Mouse (Mus musculus) erythroblast, embryonic 14.5 days (primary cell): ENCODE measurements at regions not wholly inside any gene's neighbourhood (a gene's known extent, or its start where the extent isn't known, plus 50 kb on each side); places are given as distances from the start of the nearest gene placed in this dataset.

ENCODE experiments used
- H3K27me3 ChIP-seq: 2 replicates; pipeline ENCODE4 v1.6.1; 2012; ENCODE audit warnings: inconsistent platforms; ENCODE audit not compliant: control insufficient read depth
- H3K36me3 ChIP-seq: 2 replicates; pipeline ENCODE4 v1.6.1; 2012; ENCODE audit warnings: mild to moderate bottlenecking, inconsistent platforms; ENCODE audit not compliant: control insufficient read depth
- H3K4me1 ChIP-seq: 2 replicates; pipeline ENCODE4 v1.6.1; 2012; ENCODE audit warnings: inconsistent platforms; ENCODE audit not compliant: control insufficient read depth
- H3K4me3 ChIP-seq: replicated peaks from 2 replicates; pipeline ENCODE3; 2012; ENCODE audit warnings: moderate library complexity, mild to moderate bottlenecking, inconsistent platforms
- H3K9me3 ChIP-seq: 2 replicates; pipeline ENCODE4 v1.6.1; 2012; ENCODE audit warnings: low read length, inconsistent platforms, mixed read lengths; ENCODE audit not compliant: control insufficient read depth
- GATA1 ChIP-seq: IDR thresholded peaks from 2 replicates; pipeline ENCODE4 v1.6.1; 2012; ENCODE audit warnings: low read length, inconsistent platforms, mixed read lengths
- TAL1 ChIP-seq: IDR thresholded peaks from 3 replicates; pipeline ENCODE4 v1.6.1; 2012; ENCODE audit warnings: low read length, inconsistent platforms, mixed read lengths

GRCm38 (mm10) chrX:143024325-143024971 is 57.9 kb upstream of the Ammecr1 start:
- TF ChIP-seq GATA1, result no peak
- no peak for TF ChIP-seq TAL1
- Histone ChIP-seq H3K4me3 (no peak overlapping the region), H3K27me3 (no peaks in the 10 kb centered on the region), H3K36me3 (no peaks in the 10 kb centered on the region), H3K9me3 (no peaks in the 10 kb centered on the region), H3K4me1 (peaks cover 3% of the 10 kb centered on the region)

DNA sequence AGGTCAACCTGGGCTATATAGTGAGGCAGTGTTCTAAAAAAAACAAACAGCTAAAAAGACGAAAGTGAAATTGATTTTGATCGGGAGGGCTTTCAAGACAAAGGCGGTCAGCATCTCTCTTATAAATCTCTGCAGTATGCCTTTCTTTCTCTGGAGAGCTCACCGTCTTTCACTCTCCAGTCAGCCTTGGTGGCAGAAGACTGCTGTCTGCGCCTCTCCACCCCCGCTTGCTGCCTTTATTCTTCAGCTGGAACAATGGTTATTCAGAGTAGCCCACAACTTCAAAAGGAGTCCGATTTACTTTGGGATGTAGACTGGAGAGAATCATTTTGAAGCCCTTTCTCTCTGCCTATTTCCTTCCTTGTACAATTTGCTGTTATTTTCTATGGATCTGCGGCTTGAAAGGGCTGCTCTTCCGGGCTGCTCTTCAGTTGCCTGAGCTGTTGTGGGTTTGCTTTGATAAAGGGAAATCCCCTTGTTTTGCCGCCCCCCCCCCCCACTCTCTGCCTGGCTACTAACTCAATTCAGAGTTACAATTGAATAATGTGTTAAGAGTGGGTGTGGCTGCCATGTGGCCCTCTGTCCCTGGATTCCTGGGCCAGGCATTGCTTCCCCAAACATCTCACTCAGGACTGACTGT is 64.0 kb upstream of the Ammecr1 start:
- Histone ChIP-seq H3K4me3 (no peak overlapping the region), H3K27me3 (peaks cover 3% of the 10 kb centered on the region; the same call in 1 of the 2 replicates), H3K36me3 (no peaks in the 10 kb centered on the region), H3K9me3 (no peaks in the 10 kb centered on the region), H3K4me1 (peaks cover 6% of the 10 kb centered on the region)
- no peak for TF ChIP-seq TAL1
- TF ChIP-seq GATA1, result no peak

DNA sequence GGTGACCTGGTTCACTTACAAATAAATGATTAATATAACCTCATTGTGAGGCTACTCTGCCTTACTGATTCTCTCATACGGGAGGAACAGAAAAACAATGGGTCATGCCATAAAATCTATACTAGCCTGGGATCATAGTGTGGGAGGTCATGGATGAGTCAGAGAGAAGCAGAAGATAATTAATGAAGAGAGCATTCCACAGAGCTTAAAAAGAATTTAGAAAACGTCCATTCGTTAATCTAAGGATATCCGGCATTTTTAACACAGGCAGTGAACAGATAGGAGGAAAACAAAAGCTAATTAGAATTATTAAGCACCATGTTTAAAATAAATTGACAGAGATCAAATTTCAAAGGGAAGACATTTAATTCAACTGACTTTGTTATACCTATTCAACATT is 59.5 kb upstream of the Rtl9 start:
- no peaks in the 10 kb centered on the region for H3K36me3 ChIP-seq

GRCm38 (mm10) chrX:143044296-143044695 is 55.1 kb upstream of the Rtl9 start:
- Histone ChIP-seq H3K4me1 (peaks cover 59% of the 10 kb centered on the region), H3K9me3 (0 out of 2 replicates have a peak, but pooled peaks cover 2% of the 10 kb centered on the region), H3K27me3 (no peaks in the 10 kb centered on the region), H3K4me3 (peak overlapping the region; percentile 22), H3K36me3 (no peaks in the 10 kb centered on the region)
- TF ChIP-seq GATA1 (no peak), TAL1 (no peak)

More for the DNA sequence above, 59.5 kb upstream of the Rtl9 start:
- H3K9me3 ChIP-seq, result 0 out of 2 replicates have a peak, but pooled peaks cover 2% of the 10 kb centered on the region
- H3K4me1 ChIP-seq, result peaks cover 25% of the 10 kb centered on the region
- TF ChIP-seq GATA1 (no peak), TAL1 (no peak)
- peaks cover 2% of the 10 kb centered on the region; the same call in 1 of the 2 replicates for H3K27me3 ChIP-seq
- no peak overlapping the region for H3K4me3 ChIP-seq

DNA sequence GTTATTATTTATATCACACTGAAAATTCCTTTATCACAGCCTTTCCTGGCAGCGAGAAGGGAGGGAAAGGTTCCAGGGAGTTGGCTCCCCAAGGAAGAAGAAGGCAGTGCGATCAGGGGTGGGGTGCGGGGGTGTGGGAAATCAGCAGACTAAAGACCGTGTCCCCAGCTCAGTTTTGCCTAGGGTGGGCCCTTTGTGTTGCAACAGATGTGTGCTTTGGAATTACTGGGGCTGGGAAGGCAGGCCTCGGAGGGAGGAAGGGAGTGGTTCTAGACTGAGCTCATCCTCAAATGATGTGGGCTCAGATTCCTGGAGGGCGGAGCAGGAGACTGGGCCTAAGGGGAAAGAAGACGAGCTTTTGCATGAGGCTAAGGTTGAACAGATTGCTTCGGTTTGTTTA is 53.1 kb upstream of the Rtl9 start:
- no peaks in the 10 kb centered on the region for H3K36me3 ChIP-seq
- TF ChIP-seq TAL1, result no peak
- 0 out of 2 replicates have a peak, but pooled peaks cover 2% of the 10 kb centered on the region for H3K9me3 ChIP-seq
- H3K4me3 ChIP-seq, result no peak overlapping the region
- H3K4me1 ChIP-seq, result peaks cover 65% of the 10 kb centered on the region
- H3K27me3 ChIP-seq, result no peaks in the 10 kb centered on the region
